Mouse (Mus musculus) stomach, postnatal 0 days (tissue): ENCODE data around the gene Mdm1.

ENCODE experiments used
- CTCF ChIP-seq: IDR thresholded peaks from 2 replicates; pipeline ENCODE4 v1.5.1; 2016; ENCODE audit warnings: antibody characterized with exemption, low read depth, mild to moderate bottlenecking, moderate library complexity
- EP300 ChIP-seq: optimal IDR thresholded peaks from 2 replicates; pipeline ENCODE3; 2016; ENCODE audit warnings: antibody characterized with exemption

- TF ChIP-seq CTCF (no peak), EP300 (no peak)
Measured at GRCm38 (mm10) chr10:118149381-118149780, 7.8 kb downstream of the Mdm1 start.
